Mouse (Mus musculus): ENCODE results near the gene Sema6d.

Gene Sema6d

GRCm38 (mm10) chr2:124613671-124614210 lies 524.0 kb downstream of the Sema6d start:
- no peak for DNase-seq (ENCODE audit: low spot score in 2 of 2)

GRCm38 (mm10) chr2:124616746-124617145 lies 527.0 kb downstream of the Sema6d start:
- no peak for DNase-seq (ENCODE audit: low spot score in 2 of 2)

GRCm38 (mm10) chr2:124617440-124617839 lies 527.7 kb downstream of the Sema6d start:
- DNase-seq (ENCODE audit: low spot score in 2 of 2), result no peak

GRCm38 (mm10) chr2:124618091-124618490 lies 528.3 kb downstream of the Sema6d start:
- DNase-seq (ENCODE audit: low spot score in 2 of 2), result no peak

GRCm38 (mm10) chr2:124618526-124619219 lies 528.9 kb downstream of the Sema6d start:
- DNase-seq (ENCODE audit: low spot score in 2 of 2), result no peak

- DNase-seq (ENCODE audit: low spot score in 2 of 2), result no peak
Observed at GRCm38 (mm10) chr2:124620470-124620869, 530.7 kb downstream of the Sema6d start.

GRCm38 (mm10) chr2:124621972-124622621 lies 532.3 kb downstream of the Sema6d start:
- no peak for DNase-seq (ENCODE audit: low spot score in 2 of 2)

- DNase-seq (ENCODE audit: low spot score in 2 of 2), result no peak
Observed at GRCm38 (mm10) chr2:124624247-124624929, 534.6 kb downstream of the Sema6d start.

- no peak for DNase-seq (ENCODE audit: low spot score in 2 of 2)
Observed at GRCm38 (mm10) chr2:124626425-124626824, 536.7 kb downstream of the Sema6d start.

- DNase-seq (ENCODE audit: low spot score in 2 of 2), result no peak
Observed at GRCm38 (mm10) chr2:124627664-124628063, 537.9 kb downstream of the Sema6d start.

- no peak for DNase-seq (ENCODE audit: low spot score in 2 of 2)
Observed at GRCm38 (mm10) chr2:124628701-124629100, 538.9 kb downstream of the Sema6d start.

- DNase-seq (ENCODE audit: low spot score in 2 of 2), result no peak
Observed at GRCm38 (mm10) chr2:124634400-124634998, 544.7 kb downstream of the Sema6d start.

- no peak for DNase-seq (ENCODE audit: low spot score in 2 of 2)
Observed at GRCm38 (mm10) chr2:124635271-124635865, 545.6 kb downstream of the Sema6d start.

- no peak for DNase-seq (ENCODE audit: low spot score in 2 of 2)
Observed at GRCm38 (mm10) chr2:124637080-124637479, 547.3 kb downstream of the Sema6d start.

GRCm38 (mm10) chr2:124639221-124639963 lies 549.6 kb downstream of the Sema6d start:
- no peak for DNase-seq (ENCODE audit: low spot score in 2 of 2)

GRCm38 (mm10) chr2:124640500-124641193 lies 550.9 kb downstream of the Sema6d start:
- no peak for DNase-seq (ENCODE audit: low spot score in 2 of 2)

- DNase-seq (ENCODE audit: low spot score in 2 of 2), result no peak
Observed at GRCm38 (mm10) chr2:124641194-124641558, 551.4 kb downstream of the Sema6d start.

GRCm38 (mm10) chr2:124642131-124642530 lies 552.4 kb downstream of the Sema6d start:
- DNase-seq (ENCODE audit: low spot score in 2 of 2), result no peak

GRCm38 (mm10) chr2:124650609-124651008 lies 560.8 kb downstream of the Sema6d start:
- DNase-seq (ENCODE audit: low spot score in 2 of 2), result no peak

GRCm38 (mm10) chr2:124651146-124651545 lies 561.4 kb downstream of the Sema6d start:
- DNase-seq (ENCODE audit: low spot score in 2 of 2), result no peak

Data from frontal cortex, postnatal 14 days (tissue).